Mouse (Mus musculus) heart, embryonic 14.5 days (tissue): ENCODE results near the gene Pcbp4. TPM values are rescaled to one million over a fixed set of nuclear protein-coding genes. Genes with fewer than 3 reads are reported as not detected.

Experiments
- ATAC-seq: fragments of 200-750 bp; cut with Nextera tagmentation; 2 replicates; pipeline ENCODE4 v1.8.0; 2017; ENCODE audit warnings: low read depth, moderate TSS enrichment; ENCODE audit not compliant: insufficient number of reproducible peaks, insufficient read depth, low FRiP score
- H3K27ac ChIP-seq, 2 experiments: fragments of 200-500 bp in 1 of 2; fragments of 300-500 bp in 1 of 2; sonication (generic) in 1 of 2; replicated peaks in 1 of 2; 2 replicates each; pipeline ENCODE4 v1.5.1; 2012 to 2014; ENCODE audit warnings: low read depth in 2 of 2, low read length in 2 of 2, control low read depth in 1 of 2, mild to moderate bottlenecking in 1 of 2, mixed read lengths in 1 of 2; ENCODE audit not compliant: control insufficient read depth in 1 of 2, insufficient read depth in 1 of 2
- H3K27me3 ChIP-seq: fragments of 300-500 bp; sonication (generic); 2 replicates; pipeline ENCODE4 v1.6.1; 2014; ENCODE audit warnings: mild to moderate bottlenecking, low read length, control low read depth; ENCODE audit not compliant: control insufficient read depth, insufficient read depth
- H3K36me3 ChIP-seq: fragments of 300-500 bp; sonication (generic); 2 replicates; pipeline ENCODE4 v1.6.1; 2014; ENCODE audit warnings: mild to moderate bottlenecking, control low read depth, low read length, mixed read lengths; ENCODE audit not compliant: control insufficient read depth, insufficient read depth
- H3K4me1 ChIP-seq, 2 experiments: fragments of 200-500 bp in 1 of 2; fragments of 300-500 bp in 1 of 2; sonication (generic) in 1 of 2; 2 replicates each; pipeline ENCODE4 v1.6.1; 2012 to 2014; ENCODE audit warnings: low read length in 2 of 2, control low read depth in 1 of 2, mixed read lengths in 1 of 2; ENCODE audit not compliant: control insufficient read depth in 2 of 2, insufficient read depth in 2 of 2
- H3K4me2 ChIP-seq: fragments of 300-500 bp; sonication (generic); 2 replicates; pipeline ENCODE4 v1.6.1; 2014; ENCODE audit warnings: mild to moderate bottlenecking, low read length
- H3K4me3 ChIP-seq, 2 experiments: fragments of 200-500 bp in 1 of 2; fragments of 300-500 bp in 1 of 2; sonication (generic) in 1 of 2; 2 replicates each; pipeline ENCODE4 v1.5.1; 2012 to 2014; ENCODE audit warnings: low read length in 2 of 2, mild to moderate bottlenecking in 2 of 2, control low read depth in 1 of 2, low read depth in 1 of 2, moderate library complexity in 1 of 2; ENCODE audit not compliant: control insufficient read depth in 1 of 2, insufficient read depth in 1 of 2
- H3K9ac ChIP-seq: fragments of 300-500 bp; sonication (generic); 2 replicates; pipeline ENCODE4 v1.6.1; 2014; ENCODE audit warnings: mild to moderate bottlenecking, low read length
- H3K9me3 ChIP-seq: fragments of 300-500 bp; sonication (generic); 2 replicates; pipeline ENCODE4 v1.6.1; 2016; ENCODE audit warnings: low read length, control low read depth; ENCODE audit not compliant: control insufficient read depth
- WGBS: fragments of 180-500 bp; shearing (Covaris S2); extraction: QIAGEN DNeasy Blood & Tissue Kit; methylation state at CpG from one replicate; pipeline ENCODE4 v1.1.7; 2014; 5-methylcytosine and 5-hydroxymethylcytosine counted together
- polyA plus RNA-seq: library from polyadenylated mRNA; unstranded; fragments of >200 nt; fragmentation: Nextera tagmentation; extraction: Ambion mirVana; gene quantifications from 2 replicates; pipeline ENCODE4 v1.2.1, GENCODE M21; 2014

Pcbp4 gene
- polyA plus RNA-seq, 1 experiment from 2014 or later, result 66.4 TPM

DNA sequence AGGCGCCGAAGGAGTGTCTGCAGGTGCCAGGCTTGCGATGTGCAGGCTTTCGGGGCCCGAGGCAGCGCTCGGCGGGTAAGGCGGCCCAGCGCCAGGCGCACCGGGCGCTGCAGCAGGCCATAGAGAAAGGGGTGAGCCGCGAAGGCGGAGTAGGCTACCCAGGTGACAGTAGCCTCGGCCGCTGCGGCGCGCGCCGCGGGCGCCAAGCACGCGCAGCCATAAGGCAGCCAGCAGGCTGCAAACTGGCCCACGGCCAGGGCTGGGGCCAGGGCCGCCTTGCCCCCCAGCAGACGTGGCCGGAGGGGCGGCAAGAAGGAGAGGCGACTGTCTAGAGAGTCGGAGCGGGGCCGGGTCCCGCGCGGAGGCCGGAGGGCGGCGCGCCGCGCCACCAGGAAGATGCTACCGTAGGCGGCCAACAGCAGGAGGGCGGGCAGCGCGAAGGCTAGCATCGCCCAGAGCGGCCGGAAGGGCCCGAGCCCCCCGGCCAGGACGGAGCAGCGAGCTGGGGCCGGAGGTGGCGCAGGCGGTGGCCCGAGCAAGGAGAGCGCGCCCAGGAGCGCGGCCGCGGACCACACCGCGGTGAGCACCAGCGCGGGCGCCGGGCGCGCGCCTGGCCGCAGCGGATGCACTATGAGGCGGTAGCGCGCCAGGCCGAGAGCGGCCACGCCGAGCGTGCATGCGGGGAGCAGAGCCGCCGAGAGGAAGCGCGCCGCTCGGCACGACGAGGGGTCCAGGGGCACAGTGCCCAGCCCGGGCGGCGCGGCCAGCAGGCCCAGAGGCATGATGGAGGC, 11.9 kb downstream of the Pcbp4 start:
- H3K4me3 ChIP-seq, result peak overlapping the region; percentile 51 to 63
- no peaks in the 10 kb centered on the region for H3K9me3 ChIP-seq
- ATAC-seq, result peak; percentile 65
- 3% methylated on average over 80 of the region's 99 CpGs for WGBS
- peak overlapping the region; percentile 98 for H3K4me2 ChIP-seq
- H3K27me3 ChIP-seq, result peaks cover 8% of the 10 kb centered on the region
- H3K27ac ChIP-seq, result peak overlapping the region in 1 of 2 experiments; percentile 37; a peak in 1 of 4 replicates
- H3K4me1 ChIP-seq, result peaks cover 4 to 11% of the 10 kb centered on the region in 2 experiments; a peak in 3 of 4 replicates
- H3K9ac ChIP-seq, result peak overlapping the region; percentile 80
- peaks cover 40% of the 10 kb centered on the region for H3K36me3 ChIP-seq

DNA sequence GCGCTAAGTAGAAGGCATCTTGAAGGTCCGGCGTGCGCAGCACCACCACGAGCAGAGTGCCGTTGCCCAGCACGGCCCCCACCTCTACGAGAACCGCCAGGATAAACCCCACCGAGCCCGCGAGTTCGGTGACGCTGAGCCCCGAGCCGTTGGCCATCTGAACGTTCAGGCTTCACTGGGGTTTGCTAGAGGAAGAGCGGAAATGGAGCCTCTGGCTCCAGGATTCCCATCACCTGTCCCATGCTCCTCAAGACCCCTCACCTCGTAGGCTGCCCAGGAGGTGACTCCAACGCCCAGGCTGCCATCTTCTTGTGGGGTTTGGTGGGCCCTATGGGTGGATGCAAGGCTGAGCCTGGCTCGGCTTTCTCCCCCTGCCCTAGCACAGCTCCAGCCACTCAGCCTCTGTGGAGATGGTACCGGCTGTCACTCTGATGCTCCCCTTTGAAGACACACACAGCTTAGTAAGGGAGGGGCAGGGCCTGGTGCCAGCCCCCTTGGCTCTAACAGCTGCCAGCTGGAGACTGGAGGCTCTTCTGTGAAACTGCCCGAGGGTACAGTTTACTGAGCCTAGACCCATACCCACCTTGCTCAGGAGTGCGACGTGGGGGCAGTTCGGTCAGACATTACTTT, 12.6 kb downstream of the Pcbp4 start, which contains the start of gene Gpr62:
Gpr62 (minus strand) TSS at position 368 of the 630 bp plus-strand sequence.
- Histone ChIP-seq H3K4me2 (peak within 1 kb of the TSS; percentile 98), H3K27ac (peak within 1 kb of the TSS in 1 of 2 experiments; percentile 37; a peak in 1 of 4 replicates), H3K9me3 (no peaks in the 10 kb centered on the region), H3K27me3 (peaks cover 8% of the 10 kb centered on the region), H3K36me3 (peaks cover 32% of the 10 kb centered on the region), H3K4me1 (peaks cover 4 to 11% of the 10 kb centered on the region in 2 experiments; a peak in 3 of 4 replicates), H3K4me3 (peak within 1 kb of the TSS; percentile 51 to 63), H3K9ac (peak within 1 kb of the TSS; percentile 80)
- 0 out of 2 replicates have a peak, but pooled peaks have one; percentile 19 for ATAC-seq
- WGBS, result 28% methylated on average over 26 of the region's 26 CpGs

DNA sequence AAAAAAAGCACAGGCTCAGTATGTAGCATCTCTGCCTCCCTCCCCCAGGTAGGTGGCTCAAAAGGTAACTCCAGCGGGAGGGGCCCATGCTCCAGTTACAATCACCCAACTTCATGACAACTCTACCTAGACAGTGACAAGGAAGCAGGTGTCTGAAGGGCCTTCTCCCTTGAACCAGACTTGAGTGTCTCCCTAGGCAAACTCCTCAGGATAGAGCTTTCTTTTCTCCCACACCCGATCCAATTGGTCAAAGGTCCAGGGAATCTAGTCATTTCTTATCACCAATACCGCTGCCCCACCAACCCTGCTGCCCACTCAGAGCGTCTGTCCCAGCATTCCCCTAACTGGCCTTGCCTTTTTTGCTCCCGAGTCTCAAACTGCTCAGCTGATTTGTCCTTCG, 13.6 kb downstream of the Pcbp4 start:
- peaks cover 24% of the 10 kb centered on the region for H3K36me3 ChIP-seq
- H3K27me3 ChIP-seq, result peaks cover 8% of the 10 kb centered on the region
- WGBS, result 81% methylated on average over 6 of the region's 6 CpGs
- no peak overlapping the region for H3K27ac ChIP-seq
- no peak overlapping the region for H3K9ac ChIP-seq
- no peaks in the 10 kb centered on the region for H3K9me3 ChIP-seq
- peaks cover 7 to 14% of the 10 kb centered on the region in 2 experiments; a peak in 3 of 4 replicates for H3K4me1 ChIP-seq
- H3K4me3 ChIP-seq, result no peak overlapping the region
- ATAC-seq, result no peak
- no peak overlapping the region for H3K4me2 ChIP-seq

DNA sequence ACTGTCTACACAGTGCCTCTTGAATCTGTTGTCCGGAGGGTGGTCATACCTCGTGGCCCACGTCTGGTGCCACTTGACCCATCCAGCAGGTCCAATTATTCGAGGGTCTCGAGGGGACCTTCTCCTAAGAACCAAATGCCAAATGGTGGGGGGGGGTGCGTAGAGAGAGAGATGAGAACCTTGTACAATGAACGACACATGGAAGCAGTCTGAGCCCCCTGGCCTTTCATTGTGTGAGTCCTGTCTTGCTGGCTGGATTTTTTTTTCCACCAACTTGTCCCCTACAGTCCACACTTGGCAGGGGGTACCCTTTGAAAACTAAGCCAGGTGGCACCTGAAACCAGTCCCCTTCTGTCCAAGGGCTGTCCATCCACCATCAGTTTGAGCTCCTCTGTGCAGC, 14.7 kb downstream of the Pcbp4 start:
- WGBS, result 93% methylated on average over 7 of the region's 7 CpGs
- no peak overlapping the region for H3K9ac ChIP-seq
- no peak overlapping the region for H3K27ac ChIP-seq
- H3K4me1 ChIP-seq, result peaks cover 15 to 17% of the 10 kb centered on the region in 2 experiments
- no peaks in the 10 kb centered on the region for H3K9me3 ChIP-seq
- no peak overlapping the region for H3K4me3 ChIP-seq
- ATAC-seq, result no peak
- peaks cover 15% of the 10 kb centered on the region for H3K36me3 ChIP-seq
- H3K4me2 ChIP-seq, result no peak overlapping the region
- peaks cover 8% of the 10 kb centered on the region for H3K27me3 ChIP-seq

DNA sequence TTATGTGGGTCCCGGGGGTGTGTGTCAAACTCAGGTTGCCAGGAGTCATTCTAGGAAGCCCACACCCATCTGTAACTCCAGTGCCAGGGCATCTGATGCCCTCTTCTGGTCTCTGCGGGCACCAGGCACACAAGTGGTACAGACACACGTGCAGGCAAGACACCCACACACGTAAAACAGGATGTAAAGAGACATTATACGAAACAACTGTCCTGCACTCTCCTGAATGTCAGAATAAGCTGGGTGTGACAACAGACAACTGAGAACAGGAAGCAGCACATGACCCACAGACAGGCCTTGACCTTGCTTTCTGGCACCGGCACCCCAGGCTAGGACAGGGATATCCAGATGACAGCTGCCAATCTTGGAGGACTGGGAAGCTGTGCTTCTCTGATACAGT, 16.2 kb downstream of the Pcbp4 start:
- H3K9me3 ChIP-seq, result no peaks in the 10 kb centered on the region
- ATAC-seq, result no peak
- peaks cover 8% of the 10 kb centered on the region for H3K27me3 ChIP-seq
- no peaks in the 10 kb centered on the region for H3K36me3 ChIP-seq
- no peak overlapping the region for H3K4me3 ChIP-seq
- peaks cover 15 to 16% of the 10 kb centered on the region in 2 experiments for H3K4me1 ChIP-seq
- no peak overlapping the region for H3K4me2 ChIP-seq
- H3K27ac ChIP-seq, result no peak overlapping the region
- 63% methylated on average over 6 of the region's 6 CpGs for WGBS
- no peak overlapping the region for H3K9ac ChIP-seq

DNA sequence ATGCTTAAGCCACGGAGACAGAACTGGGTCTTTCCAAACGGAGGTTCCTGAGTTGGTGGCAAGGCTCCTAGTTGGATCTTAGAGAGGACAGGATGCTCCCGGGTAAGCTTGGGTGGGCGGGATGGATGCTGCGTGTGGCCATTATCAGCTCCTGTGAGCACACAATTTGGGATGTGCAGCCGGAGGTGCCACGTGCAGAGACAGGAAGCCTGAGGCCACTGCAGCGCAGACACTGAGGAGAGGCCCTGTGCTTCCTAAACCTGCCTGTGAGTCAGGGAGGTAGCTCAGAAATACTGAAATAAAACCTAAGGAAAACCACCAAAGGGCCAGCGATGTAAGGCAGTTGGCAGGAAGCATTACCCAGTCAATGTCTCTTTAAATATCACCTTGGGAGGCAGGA, 16.7 kb downstream of the Pcbp4 start:
- no peak overlapping the region for H3K27ac ChIP-seq
- H3K27me3 ChIP-seq, result peaks cover 8% of the 10 kb centered on the region
- H3K4me3 ChIP-seq, result no peak overlapping the region
- H3K4me1 ChIP-seq, result peaks cover 14 to 17% of the 10 kb centered on the region in 2 experiments
- H3K4me2 ChIP-seq, result no peak overlapping the region
- H3K36me3 ChIP-seq, result no peaks in the 10 kb centered on the region
- 58% methylated on average over 9 of the region's 9 CpGs for WGBS
- no peaks in the 10 kb centered on the region for H3K9me3 ChIP-seq
- no peak overlapping the region for H3K9ac ChIP-seq
- no peak for ATAC-seq

DNA sequence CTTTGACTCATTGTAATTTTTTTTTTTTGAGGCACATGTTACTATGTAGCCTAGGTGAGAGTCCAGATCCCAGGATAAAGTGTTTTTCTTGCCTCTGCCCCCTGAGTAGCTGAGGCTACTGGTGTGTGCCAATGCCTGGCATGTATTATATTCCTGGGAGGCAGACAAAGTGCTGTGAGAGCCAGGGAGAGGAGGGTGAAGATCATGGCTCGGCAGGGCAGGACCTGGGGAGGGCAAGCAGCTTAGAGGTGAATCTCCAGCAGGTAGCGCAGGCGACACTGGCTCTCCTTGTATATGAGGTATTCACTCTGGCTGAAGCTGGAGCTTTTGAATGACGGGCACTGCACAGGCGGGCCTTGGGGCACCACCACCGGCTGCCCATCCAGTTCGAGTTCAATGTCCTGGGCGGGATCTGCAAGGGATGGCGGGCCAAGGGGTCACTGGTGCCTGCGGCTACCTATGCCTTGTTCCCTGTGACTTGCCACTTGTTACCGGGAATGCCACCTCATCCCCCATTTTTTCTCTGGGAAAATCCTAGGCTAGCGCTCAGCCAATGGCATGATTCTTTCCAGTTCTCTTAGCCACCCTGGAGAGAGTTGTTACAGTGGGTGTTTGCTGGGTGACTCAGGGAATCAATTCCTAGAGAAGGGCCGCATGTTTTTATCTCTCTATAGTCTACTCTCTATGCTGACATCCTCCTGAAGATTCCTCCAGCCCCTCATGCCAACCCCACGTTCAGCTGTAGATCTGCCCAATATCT, 18.1 kb downstream of the Pcbp4 start:
- 70% methylated on average over 14 of the region's 14 CpGs for WGBS

More for the DNA sequence above, 18.1 kb downstream of the Pcbp4 start:
- Histone ChIP-seq H3K9ac (peak overlapping the region; percentile 11; the same call in 1 of the 2 replicates), H3K36me3 (no peaks in the 10 kb centered on the region), H3K4me3 (no peak overlapping the region), H3K27me3 (peaks cover under 1% of the 10 kb centered on the region; the same call in 1 of the 2 replicates), H3K4me2 (peak overlapping the region; percentile 43), H3K9me3 (no peaks in the 10 kb centered on the region), H3K4me1 (peaks cover 15 to 18% of the 10 kb centered on the region in 2 experiments), H3K27ac (no peak overlapping the region)
- no peak for ATAC-seq
